Mouse (Mus musculus): ENCODE data around the gene Cdc73. TPM values are rescaled to one million over a fixed set of nuclear protein-coding genes. Genes with fewer than 3 reads are reported as not detected.

Cdc73 gene
- polyA plus RNA-seq (2016; fragmentation: Nextera tagmentation; extraction: Ambion mirVana) = 29.3 and 29.5 TPM in 2 replicates

GRCm38 (mm10) chr1:143702741-143703262 is at the start of gene Cdc73:
Cdc73 (minus strand) TSS chr1:143702893.
- peak; percentile 100 for ATAC-seq (ENCODE audit: insufficient number of reproducible peaks, low FRiP score)
- Histone ChIP-seq H3K4me2 (peak within 1 kb of the TSS; percentile 83), H3K4me1 (replicated peaks) (0 out of 2 replicates have a peak, but pooled peaks cover 4% of the 10 kb centered on the region), H3K27me3 (replicated peaks) (no peaks in the 10 kb centered on the region), H3K4me3 (peak within 1 kb of the TSS; percentile 80), H3K9me3 (replicated peaks) (no peaks in the 10 kb centered on the region), H3K36me3 (peaks cover 4% of the 10 kb centered on the region), H3K27ac (ENCODE audit: poor library complexity, severe bottlenecking) (peak within 1 kb of the TSS; percentile 94), H3K9ac (peak within 1 kb of the TSS; percentile 91)
- WGBS = under 1% methylated on average over 70 of the region's 74 CpGs

GRCm38 (mm10) chr1:143745871-143746270 is 43.2 kb upstream of the Cdc73 start:
- no peaks in the 10 kb centered on the region for H3K27me3 ChIP-seq (replicated peaks)
- no peak overlapping the region for H3K9ac ChIP-seq
- peaks cover 61% of the 10 kb centered on the region for H3K36me3 ChIP-seq
- H3K9me3 ChIP-seq (replicated peaks) = no peaks in the 10 kb centered on the region
- H3K4me1 ChIP-seq (replicated peaks) = 0 out of 2 replicates have a peak, but pooled peaks cover 1% of the 10 kb centered on the region
- 89% methylated on average over 10 of the region's 10 CpGs for WGBS
- no peak for ATAC-seq (ENCODE audit: insufficient number of reproducible peaks, low FRiP score)
- H3K4me3 ChIP-seq = no peak overlapping the region
- no peak overlapping the region for H3K4me2 ChIP-seq
- no peak overlapping the region for H3K27ac ChIP-seq (ENCODE audit: poor library complexity, severe bottlenecking)

- H3K9ac ChIP-seq = no peak overlapping the region
- H3K4me1 ChIP-seq (replicated peaks) = peaks cover 3% of the 10 kb centered on the region; the same call in 1 of the 2 replicates
- H3K4me3 ChIP-seq = no peak overlapping the region
- no peak overlapping the region for H3K4me2 ChIP-seq
- no peak overlapping the region for H3K27ac ChIP-seq (ENCODE audit: poor library complexity, severe bottlenecking)
- H3K36me3 ChIP-seq = peaks cover 49% of the 10 kb centered on the region
- no peaks in the 10 kb centered on the region for H3K9me3 ChIP-seq (replicated peaks)
- H3K27me3 ChIP-seq (replicated peaks) = no peaks in the 10 kb centered on the region
- no peak for ATAC-seq (ENCODE audit: insufficient number of reproducible peaks, low FRiP score)
- WGBS = 91% methylated on average over 6 of the region's 6 CpGs
Observed at GRCm38 (mm10) chr1:143742186-143742585, 39.5 kb upstream of the Cdc73 start.

- ATAC-seq (ENCODE audit: insufficient number of reproducible peaks, low FRiP score) = no peak
- peaks cover 3% of the 10 kb centered on the region; the same call in 1 of the 2 replicates for H3K4me1 ChIP-seq (replicated peaks)
- H3K27ac ChIP-seq (ENCODE audit: poor library complexity, severe bottlenecking) = no peak overlapping the region
- H3K36me3 ChIP-seq = peaks cover 42% of the 10 kb centered on the region
- no peaks in the 10 kb centered on the region for H3K27me3 ChIP-seq (replicated peaks)
- H3K4me3 ChIP-seq = no peak overlapping the region
- no peaks in the 10 kb centered on the region for H3K9me3 ChIP-seq (replicated peaks)
- WGBS = 86% methylated on average over 5 of the region's 5 CpGs
- H3K4me2 ChIP-seq = no peak overlapping the region
- H3K9ac ChIP-seq = no peak overlapping the region
Observed at GRCm38 (mm10) chr1:143741331-143741730, 38.6 kb upstream of the Cdc73 start.

GRCm38 (mm10) chr1:143740581-143740980 is 37.9 kb upstream of the Cdc73 start:
- no peaks in the 10 kb centered on the region for H3K9me3 ChIP-seq (replicated peaks)
- ATAC-seq (ENCODE audit: insufficient number of reproducible peaks, low FRiP score) = no peak
- H3K27me3 ChIP-seq (replicated peaks) = no peaks in the 10 kb centered on the region
- WGBS = 89% methylated on average over 10 of the region's 10 CpGs
- H3K9ac ChIP-seq = no peak overlapping the region
- no peak overlapping the region for H3K27ac ChIP-seq (ENCODE audit: poor library complexity, severe bottlenecking)
- no peak overlapping the region for H3K4me3 ChIP-seq
- peaks cover 35% of the 10 kb centered on the region for H3K36me3 ChIP-seq
- peaks cover 3% of the 10 kb centered on the region; the same call in 1 of the 2 replicates for H3K4me1 ChIP-seq (replicated peaks)
- H3K4me2 ChIP-seq = peak overlapping the region; percentile 87

GRCm38 (mm10) chr1:143739361-143740350 is 37.0 kb upstream of the Cdc73 start:
- H3K4me1 ChIP-seq (replicated peaks) = peaks cover 3% of the 10 kb centered on the region; the same call in 1 of the 2 replicates
- peak; percentile 93 for ATAC-seq (ENCODE audit: insufficient number of reproducible peaks, low FRiP score)
- peak overlapping the region; percentile 74 for H3K4me3 ChIP-seq
- no peaks in the 10 kb centered on the region for H3K27me3 ChIP-seq (replicated peaks)
- no peaks in the 10 kb centered on the region for H3K9me3 ChIP-seq (replicated peaks)
- H3K36me3 ChIP-seq = peaks cover 28% of the 10 kb centered on the region
- H3K9ac ChIP-seq = peak overlapping the region; percentile 89
- H3K4me2 ChIP-seq = peak overlapping the region; percentile 87
- WGBS = 4% methylated on average over 70 of the region's 71 CpGs
- peak overlapping the region; percentile 81 for H3K27ac ChIP-seq (ENCODE audit: poor library complexity, severe bottlenecking)

GRCm38 (mm10) chr1:143738811-143739210 is 36.1 kb upstream of the Cdc73 start:
- ATAC-seq (ENCODE audit: insufficient number of reproducible peaks, low FRiP score) = no peak
- Histone ChIP-seq H3K27me3 (replicated peaks) (no peaks in the 10 kb centered on the region), H3K36me3 (peaks cover 21% of the 10 kb centered on the region), H3K9ac (peak overlapping the region; percentile 89), H3K27ac (ENCODE audit: poor library complexity, severe bottlenecking) (no peak overlapping the region), H3K4me1 (replicated peaks) (peaks cover 3% of the 10 kb centered on the region; the same call in 1 of the 2 replicates), H3K4me3 (peak overlapping the region; percentile 74), H3K4me2 (peak overlapping the region; percentile 87), H3K9me3 (replicated peaks) (no peaks in the 10 kb centered on the region)
- WGBS = 24% methylated on average over 11 of the region's 11 CpGs

GRCm38 (mm10) chr1:143733914-143734410 is 31.3 kb upstream of the Cdc73 start:
- H3K27ac ChIP-seq (ENCODE audit: poor library complexity, severe bottlenecking) = no peak overlapping the region
- H3K4me2 ChIP-seq = no peak overlapping the region
- H3K9me3 ChIP-seq (replicated peaks) = 0 out of 2 replicates have a peak, but pooled peaks cover 3% of the 10 kb centered on the region
- no peaks in the 10 kb centered on the region for H3K4me1 ChIP-seq (replicated peaks)
- H3K4me3 ChIP-seq = no peak overlapping the region
- no peak for ATAC-seq (ENCODE audit: insufficient number of reproducible peaks, low FRiP score)
- no peaks in the 10 kb centered on the region for H3K36me3 ChIP-seq
- 69% methylated on average over 5 of the region's 5 CpGs for WGBS
- no peak overlapping the region for H3K9ac ChIP-seq
- no peaks in the 10 kb centered on the region for H3K27me3 ChIP-seq (replicated peaks)

GRCm38 (mm10) chr1:143731691-143732090 is 29.0 kb upstream of the Cdc73 start:
- Histone ChIP-seq H3K4me1 (replicated peaks) (no peaks in the 10 kb centered on the region), H3K27me3 (replicated peaks) (no peaks in the 10 kb centered on the region), H3K9ac (no peak overlapping the region), H3K36me3 (no peaks in the 10 kb centered on the region), H3K4me2 (no peak overlapping the region), H3K4me3 (no peak overlapping the region), H3K9me3 (replicated peaks) (0 out of 2 replicates have a peak, but pooled peaks cover 3% of the 10 kb centered on the region), H3K27ac (ENCODE audit: poor library complexity, severe bottlenecking) (no peak overlapping the region)
- no peak for ATAC-seq (ENCODE audit: insufficient number of reproducible peaks, low FRiP score)
- 62% methylated on average over 4 of the region's 4 CpGs for WGBS

GRCm38 (mm10) chr1:143730899-143731298 is 28.2 kb upstream of the Cdc73 start:
- Histone ChIP-seq H3K27me3 (replicated peaks) (no peaks in the 10 kb centered on the region), H3K4me3 (no peak overlapping the region), H3K27ac (ENCODE audit: poor library complexity, severe bottlenecking) (no peak overlapping the region), H3K9me3 (replicated peaks) (0 out of 2 replicates have a peak, but pooled peaks cover 3% of the 10 kb centered on the region), H3K36me3 (no peaks in the 10 kb centered on the region), H3K4me2 (no peak overlapping the region), H3K4me1 (replicated peaks) (no peaks in the 10 kb centered on the region), H3K9ac (no peak overlapping the region)
- no peak for ATAC-seq (ENCODE audit: insufficient number of reproducible peaks, low FRiP score)
- 67% methylated on average over 2 of the region's 2 CpGs for WGBS
